Mouse (Mus musculus): Measurements from ENCODE around the gene Hexb.
"Not testable (repeated sequence)": the region's sequence is repeated elsewhere in the genome, so short reads cannot be mapped to it uniquely, and the experiment has no call there.

Hexb gene

GRCm38 (mm10) chr13:97178943-97179342 lies 19.2 kb downstream of the Hexb start:
- no peak for DNase-seq

DNA sequence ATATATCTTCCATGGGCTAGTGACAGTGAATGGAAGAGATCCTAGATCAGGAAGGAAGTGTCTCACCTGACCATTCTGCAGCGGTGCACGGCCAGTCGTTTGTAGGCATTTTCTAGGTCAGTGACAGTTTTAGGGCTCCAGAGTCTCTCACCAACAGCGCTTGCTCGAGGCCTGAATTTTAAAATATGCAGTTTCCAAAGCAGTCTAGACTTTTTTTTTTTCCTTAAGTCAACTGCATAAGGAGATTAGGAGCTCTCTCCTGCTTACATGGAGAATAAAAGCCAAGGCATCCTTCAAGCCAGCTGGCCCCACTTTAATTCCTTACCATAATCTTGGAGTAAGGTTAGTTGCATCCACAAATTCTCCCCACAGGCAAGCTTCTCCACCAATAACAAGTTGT lies 21.4 kb downstream of the Hexb start:
- no peak for DNase-seq

- DNase-seq, result peak; percentile 73
Measured at GRCm38 (mm10) chr13:97175520-97176264, 22.5 kb downstream of the Hexb start.

DNA sequence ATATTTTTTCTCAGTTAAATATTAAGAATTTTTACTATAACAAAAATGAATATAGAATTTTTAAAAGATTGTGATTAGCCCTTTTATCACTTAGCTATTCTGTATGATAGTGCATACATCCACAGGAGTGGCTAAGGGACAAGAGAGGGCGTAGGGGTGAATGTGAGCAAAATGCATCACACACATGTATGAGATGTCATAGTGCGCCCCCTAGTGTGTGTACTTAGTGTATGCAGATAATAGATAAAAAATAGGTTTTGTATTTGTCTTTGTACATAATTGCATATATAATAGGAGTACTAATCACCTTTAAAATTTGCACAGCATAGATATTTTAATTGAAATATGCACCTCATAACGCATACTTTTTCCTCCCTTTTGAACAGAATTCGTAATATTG lies 52.3 kb downstream of the Hexb start:
- DNase-seq, result no peak

GRCm38 (mm10) chr13:97142321-97142720 lies 55.8 kb downstream of the Hexb start:
- no peak for DNase-seq

GRCm38 (mm10) chr13:97138404-97138931 lies 59.7 kb downstream of the Hexb start:
- DNase-seq, result not testable (repeated sequence)

- peak; percentile 91 for DNase-seq
Measured at GRCm38 (mm10) chr13:97137466-97138400, 60.4 kb downstream of the Hexb start, which contains the start of the genes Gfm2 and Nsa2. TSS of gene Gfm2 (plus strand) at chr13:97137937. TSS of gene Nsa2 (minus strand) at chr13:97137937.

- not testable (repeated sequence) for DNase-seq
Measured at GRCm38 (mm10) chr13:97130413-97130812, 67.7 kb downstream of the Hexb start.

DNA sequence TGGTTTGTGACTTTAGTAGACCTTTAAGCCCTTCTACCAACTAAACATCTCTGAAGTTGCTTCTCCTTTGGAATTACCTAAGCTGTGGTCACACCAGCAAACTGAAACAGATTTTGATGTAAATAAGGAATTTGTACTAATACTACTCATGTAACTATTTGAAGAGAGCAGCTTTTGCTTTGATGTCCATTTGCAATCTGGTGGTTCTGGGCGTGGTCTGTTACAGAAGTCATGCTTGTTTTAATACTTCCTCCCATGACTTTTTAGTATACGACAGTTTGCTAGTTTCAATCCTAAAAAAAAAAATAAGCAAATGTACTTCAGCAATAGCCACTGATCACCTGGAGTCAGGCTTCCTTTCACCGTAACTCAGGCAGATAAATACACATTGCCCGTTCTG lies 68.5 kb downstream of the Hexb start:
- DNase-seq, result not testable (repeated sequence)

Data from kidney, adult 11 months (tissue).